8 mouse cellular contexts compared by ENCODE assay signal in genomic region chr2:112454862-112455564, GRCm38 (mm10). TPM values are rescaled to one million over a fixed set of nuclear protein-coding genes. Genes with fewer than 3 reads are reported as not detected.
DNase-seq lines count a peak whose midpoint lies in the region; ATAC-seq and TF ChIP-seq lines count a peak whose summit lies in the region.

TSS of gene Emc7 (plus strand) at chr2:112454997.

- peak within 1 kb of the TSS; percentile 91 for H3K9ac ChIP-seq in MEL (ENCODE audit: control insufficient read depth, low read depth, low read length, poor library complexity, severe bottlenecking)
- H3K9ac ChIP-seq in lung, embryonic 16.5 days (ENCODE audit: low read length) = peak within 1 kb of the TSS; percentile 97

- no peak for TF ChIP-seq CTCF in MEL (IDR thresholded peaks at IDR 0.05 in 2 of 3, conservative IDR thresholded peaks at IDR 0.05 in 1 of 3; ENCODE audit: control insufficient read depth in 1 of 3, insufficient read depth in 1 of 3, low read depth in 2 of 3, low read length in 3 of 3, poor library complexity in 1 of 3, severe bottlenecking in 1 of 3)
- no peak for TF ChIP-seq CTCF in cerebellum, adult 2 months (IDR thresholded peaks at IDR 0.05; ENCODE audit: borderline replicate concordance, insufficient read depth, low read depth, low read length)

- H3K36me3 ChIP-seq in MEL (ENCODE audit: control insufficient read depth in 1 of 2, insufficient read depth in 2 of 2, low read length in 2 of 2) = peaks cover 4 to 35% of the 10 kb centered on the region in 2 experiments
- H3K36me3 ChIP-seq in lung, embryonic 16.5 days (ENCODE audit: control insufficient read depth, insufficient read depth, low read length) = peaks cover 2% of the 10 kb centered on the region

- H3K4me2 ChIP-seq in lung, embryonic 16.5 days (ENCODE audit: low read depth, low read length) = peak within 1 kb of the TSS; percentile 71

- WGBS in cerebellum, adult 2 months = under 1% methylated on average over 49 of the region's 49 CpGs
- under 1% methylated on average over 49 of the region's 49 CpGs for WGBS in lung, embryonic 16.5 days

- peak; percentile 98 to 99 for ATAC-seq in hematopoietic stem cell, adult 5-6 weeks (replicated peaks in 1 of 2; ENCODE audit: insufficient read depth in 1 of 2, low FRiP score in 2 of 2, low TSS enrichment in 1 of 2, low read depth in 1 of 2, poor library complexity in 2 of 2, severe bottlenecking in 2 of 2)
- ATAC-seq in lung, embryonic 16.5 days (ENCODE audit: low read depth) = peak; percentile 99

- H3K9me3 ChIP-seq in MEL (replicated peaks; ENCODE audit: insufficient read depth, low read length) = no peaks in the 10 kb centered on the region
- no peaks in the 10 kb centered on the region for H3K9me3 ChIP-seq in lung, embryonic 16.5 days (ENCODE audit: control insufficient read depth, low read length)

- TF ChIP-seq POLR2A in MEL (IDR thresholded peaks at IDR 0.05; ENCODE audit: control insufficient read depth in 1 of 2, insufficient read depth in 1 of 2, low read depth in 1 of 2, low read length in 2 of 2, poor library complexity in 1 of 2) = peak; percentile 85 to 99; a peak in 3 of 4 replicates
- TF ChIP-seq POLR2A in cerebellum, adult 2 months (IDR thresholded peaks at IDR 0.05; ENCODE audit: borderline replicate concordance, insufficient read depth, low read length) = peak; percentile 93

- peaks cover 39% of the 10 kb centered on the region for H3K79me2 ChIP-seq in MEL (ENCODE audit: control insufficient read depth, insufficient read depth, low read length, poor library complexity)

- TF ChIP-seq EP300 in MEL (IDR thresholded peaks at IDR 0.05; ENCODE audit: low read depth in 1 of 2, low read length in 2 of 2) = peak in 1 of 2 experiments; percentile 52; a peak in 2 of 4 replicates

- DNase-seq in MEL (ENCODE audit: low read depth, low spot score) = peak; percentile 99
- DNase-seq in cerebellum, adult 2 months = peak; percentile 97 to 98
- peak; percentile 90 for DNase-seq in forelimb bud, embryonic 11.5 days (ENCODE audit: low read depth, low spot score)
- peak; percentile 83 for DNase-seq in layer of hippocampus, adult 9-10 months (ENCODE audit: low spot score)
- DNase-seq in ovary, postnatal 10 days (ENCODE audit: low spot score) = peak; percentile 97
- peak; percentile 93 to 96 for DNase-seq in thymus, postnatal 10 days (ENCODE audit: low spot score in 2 of 2)

- TF ChIP-seq RAD21 in MEL (IDR thresholded peaks at IDR 0.05; ENCODE audit: low read depth, low read length) = no peak

- H3K4me1 ChIP-seq in MEL (ENCODE audit: control insufficient read depth in 1 of 2, insufficient read depth in 2 of 2, low read length in 2 of 2) = peaks cover 18 to 22% of the 10 kb centered on the region in 2 experiments
- H3K4me1 ChIP-seq in cerebellum, adult 2 months (ENCODE audit: control insufficient read depth, insufficient read depth, low read length) = peaks cover 3% of the 10 kb centered on the region; the same call in 1 of the 2 replicates
- peaks cover 6% of the 10 kb centered on the region for H3K4me1 ChIP-seq in lung, embryonic 16.5 days (replicated peaks; ENCODE audit: control insufficient read depth, insufficient read depth, low read length)

- H3K27ac ChIP-seq in MEL (ENCODE audit: control insufficient read depth, low read depth, low read length) = peak within 1 kb of the TSS; percentile 72
- H3K27ac ChIP-seq in cerebellum, adult 2 months (ENCODE audit: insufficient read depth, low read length) = peak within 1 kb of the TSS; percentile 67
- peak within 1 kb of the TSS; percentile 70 for H3K27ac ChIP-seq in lung, embryonic 16.5 days (ENCODE audit: low read length)

- peak within 1 kb of the TSS; percentile 77 to 97 for H3K4me3 ChIP-seq in MEL (ENCODE audit: control insufficient read depth in 1 of 2, insufficient read depth in 1 of 2, low read depth in 2 of 2, low read length in 2 of 2)
- H3K4me3 ChIP-seq in cerebellum, adult 2 months (replicated peaks; ENCODE audit: insufficient read depth, low read depth, low read length) = peak within 1 kb of the TSS; percentile 98
- H3K4me3 ChIP-seq in lung, embryonic 16.5 days (ENCODE audit: low read length) = peak within 1 kb of the TSS; percentile 96

- no peaks in the 10 kb centered on the region for H3K27me3 ChIP-seq in MEL (ENCODE audit: control insufficient read depth in 1 of 2, insufficient read depth in 2 of 2, low read length in 2 of 2)
- H3K27me3 ChIP-seq in cerebellum, adult 2 months (ENCODE audit: control insufficient read depth, insufficient read depth, low read length) = no peaks in the 10 kb centered on the region
- no peaks in the 10 kb centered on the region for H3K27me3 ChIP-seq in lung, embryonic 16.5 days (ENCODE audit: control insufficient read depth, insufficient read depth, low read depth, low read length)

TF ChIP-seq in MEL, 35 proteins besides CTCF, POLR2A, EP300 and RAD21:
- TF ChIP-seq ELF1 (IDR thresholded peaks at IDR 0.05; ENCODE audit: low read depth, low read length) (peak; percentile 98), MXI1 (IDR thresholded peaks at IDR 0.05; ENCODE audit: low read depth, low read length) (peak; percentile 99), NELFE (IDR thresholded peaks at IDR 0.05; ENCODE audit: low read depth, low read length) (peak; percentile 99), GATA1 (IDR thresholded peaks at IDR 0.05; ENCODE audit: low read depth, low read length) (no peak), GABPA (IDR thresholded peaks at IDR 0.05; ENCODE audit: low read depth, low read length) (no peak), POLR2AphosphoS5 (IDR thresholded peaks at IDR 0.05; ENCODE audit: borderline replicate concordance, low read depth, low read length) (peak; percentile 9; the same call in 1 of the 2 replicates), ZC3H11A (IDR thresholded peaks at IDR 0.05; ENCODE audit: low read depth, low read length) (peak; percentile 46), MAFK (IDR thresholded peaks at IDR 0.05; ENCODE audit: borderline replicate concordance, low read depth, low read length) (no peak), MYB (IDR thresholded peaks at IDR 0.05; ENCODE audit: low read depth, low read length) (no peak), KAT2A (conservative IDR thresholded peaks at IDR 0.05; ENCODE audit: low read depth, low read length) (peak; percentile 93), ZKSCAN1 (IDR thresholded peaks at IDR 0.05; ENCODE audit: low read depth, low read length) (no peak), POLR2AphosphoS2 (IDR thresholded peaks at IDR 0.05; ENCODE audit: low read length) (peak; percentile 100), SIN3A (IDR thresholded peaks at IDR 0.05; ENCODE audit: low read length) (peak; percentile 99), MEF2A (IDR thresholded peaks at IDR 0.05; ENCODE audit: extremely low read depth, insufficient replicate concordance, low read depth, low read length, poor library complexity, severe bottlenecking) (no peak), SMC3 (IDR thresholded peaks at IDR 0.05; ENCODE audit: low read depth, low read length) (no peak), TCF12 (IDR thresholded peaks at IDR 0.05; ENCODE audit: low read depth, low read length) (peak; percentile 83), TBP (IDR thresholded peaks at IDR 0.05; ENCODE audit: low read depth, low read length) (peak; percentile 88), MYC (IDR thresholded peaks at IDR 0.05; ENCODE audit: low read depth, low read length) (peak; percentile 65; the same call in 1 of the 2 replicates), BHLHE40 (IDR thresholded peaks at IDR 0.05; ENCODE audit: borderline replicate concordance, low read depth, low read length) (no peak), E2F4 (IDR thresholded peaks at IDR 0.05; ENCODE audit: borderline replicate concordance, low read depth, low read length) (peak; percentile 86; the same call in 1 of the 2 replicates), UBTF (IDR thresholded peaks at IDR 0.05; ENCODE audit: borderline replicate concordance, insufficient read depth, low read depth, low read length) (0 out of 2 replicates have a peak, but pooled peaks have one; percentile 23), ETS1 (IDR thresholded peaks at IDR 0.05; ENCODE audit: low read depth, low read length) (peak; percentile 70; the same call in 1 of the 2 replicates), MAZ (IDR thresholded peaks at IDR 0.05; ENCODE audit: low read depth, low read length) (peak; percentile 85; the same call in 1 of the 2 replicates), HCFC1 (IDR thresholded peaks at IDR 0.05; ENCODE audit: low read depth, low read length) (peak; percentile 97), USF2 (IDR thresholded peaks at IDR 0.05; ENCODE audit: borderline replicate concordance in 1 of 2, insufficient read depth in 1 of 2, low read depth in 1 of 2, low read length in 2 of 2) (no peak), JUND (IDR thresholded peaks at IDR 0.05; ENCODE audit: low read depth, low read length) (no peak), NRF1 (IDR thresholded peaks at IDR 0.05; ENCODE audit: insufficient read depth, low read depth, low read length, poor library complexity, severe bottlenecking) (0 out of 2 replicates have a peak, but pooled peaks have one; percentile 42), ZMIZ1 (IDR thresholded peaks at IDR 0.05; ENCODE audit: low read depth, low read length) (peak; percentile 96), MAX (IDR thresholded peaks at IDR 0.05; ENCODE audit: low read length) (peak; percentile 85), USF1 (IDR thresholded peaks at IDR 0.05; ENCODE audit: low read depth, low read length) (peak; percentile 52; the same call in 1 of the 2 replicates), TAL1 (IDR thresholded peaks at IDR 0.05; ENCODE audit: low read length) (no peak), RCOR1 (IDR thresholded peaks at IDR 0.05; ENCODE audit: low read depth, low read length) (peak; percentile 1; the same call in 1 of the 2 replicates), CHD2 (IDR thresholded peaks at IDR 0.05; ENCODE audit: low read length) (no peak), CHD1 (IDR thresholded peaks at IDR 0.05; ENCODE audit: low read depth, low read length) (peak; percentile 87; the same call in 1 of the 2 replicates), ZNF384 (IDR thresholded peaks at IDR 0.05; ENCODE audit: low read depth, low read length) (no peak)

RNA-seq across cellular contexts. Expression of gene Emc7, which starts in this region (rescaled TPM):
- 23.1 and 25.7 TPM in 2 replicates for total RNA-seq in MEL (2012; rRNA removed)
- polyA plus RNA-seq in MEL (2012; ENCODE audit: insufficient read depth in 1 of 2, insufficient read length in 2 of 2, low read depth in 1 of 2, low replicate concordance in 2 of 2, missing spikeins in 1 of 2) = 10 to 100 TPM in 1 of 2 experiments, not detected in 1; 17.7 TPM
- 40.4 and 41.3 TPM in 2 replicates for polyA plus RNA-seq in cerebellum, adult 2 months (2012; rRNA removed)
- 9.8 and 9.9 TPM in 2 replicates for total RNA-seq in hematopoietic stem cell, adult 5-6 weeks (2017)
- polyA plus RNA-seq in lung, embryonic 16.5 days (2015; fragmentation: Nextera tagmentation; extraction: Ambion mirVana) = 20.3 and 21.5 TPM in 2 replicates

Comparison
In these comparisons a context has a peak if more than half of its experiments do, and no peak if none do; other contexts are left out.
1. Peak in every context shown above with its lines: DNase-seq, ATAC-seq, H3K4me3 ChIP-seq and H3K27ac ChIP-seq.